Mouse (Mus musculus) retina, postnatal 1 day (tissue): ENCODE measurements around the gene Pi4k2b.
A peak's percentile ranks its signal among the peaks of the same experiment; 100 is the strongest.

Experiments used
- DNase-seq: peaks from one replicate; pipeline ENCODE4 v3.0.0-alpha.2; 2012

Gene Pi4k2b

GRCm38 (mm10) chr5:52782523-52783250, 41.3 kb downstream of the Pi4k2b start:
- peak; percentile 94 for DNase-seq

- no peak for DNase-seq
Observed at GRCm38 (mm10) chr5:52783251-52783620, 41.9 kb downstream of the Pi4k2b start.

DNA sequence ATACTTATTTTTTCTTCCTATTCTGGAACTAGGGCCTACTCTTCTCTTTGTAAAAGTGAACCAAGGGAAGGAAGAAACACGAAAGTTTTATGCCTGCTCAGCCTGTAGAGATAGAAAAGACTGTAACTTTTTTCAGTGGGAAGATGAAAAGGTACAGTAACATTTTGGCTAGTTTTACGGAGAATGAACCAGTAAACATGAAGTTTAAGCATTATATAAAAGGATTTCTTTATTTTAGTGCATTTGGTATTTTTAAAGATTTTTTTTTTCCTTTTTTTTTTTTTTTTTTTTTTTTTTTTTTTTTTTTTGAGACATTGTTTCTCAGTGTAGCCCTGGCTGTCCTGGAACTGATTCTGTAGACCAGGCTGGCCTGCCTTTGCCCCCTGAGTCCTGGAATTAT, 42.6 kb downstream of the Pi4k2b start:
- DNase-seq = no peak

DNA sequence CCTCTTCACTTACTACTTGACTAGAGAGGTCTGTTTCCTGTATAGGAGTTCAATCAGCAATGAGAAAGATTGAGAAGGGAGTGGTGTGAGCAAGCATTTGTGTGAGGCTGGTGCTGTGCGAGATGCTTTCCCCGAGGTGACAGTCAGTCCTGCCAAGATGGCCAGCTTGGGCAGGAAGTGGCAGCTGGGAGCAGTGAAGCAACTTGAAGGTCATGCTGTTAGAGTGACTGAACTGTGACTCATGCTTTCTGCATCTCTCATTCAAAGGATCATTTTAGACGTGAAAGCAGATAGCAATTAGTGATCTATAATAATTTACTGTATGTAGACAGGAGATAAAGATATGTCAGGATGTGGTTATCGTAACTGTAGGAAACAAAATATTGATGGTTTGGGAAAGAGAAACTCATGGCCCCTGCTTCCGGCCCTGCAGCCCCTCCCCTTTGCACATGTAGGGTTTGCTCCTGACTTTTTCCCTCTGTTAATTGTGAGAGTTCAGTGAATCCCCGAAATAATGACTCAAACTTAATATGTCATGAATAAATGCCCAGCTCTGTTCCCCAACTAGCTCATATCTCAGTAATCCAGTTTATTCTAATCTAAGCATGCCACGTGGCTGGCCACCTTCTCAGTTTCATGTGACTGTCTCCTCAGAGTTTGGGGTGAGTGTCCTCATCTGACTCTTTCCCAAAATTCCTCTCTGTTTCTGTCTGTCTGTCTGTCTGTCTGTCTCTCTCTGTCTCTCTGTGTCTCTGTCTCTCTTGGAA, 45.4 kb downstream of the Pi4k2b start:
- DNase-seq = no peak

- DNase-seq = no peak
Observed at GRCm38 (mm10) chr5:52793230-52793629, 51.9 kb downstream of the Pi4k2b start.

GRCm38 (mm10) chr5:52794109-52794508, 52.7 kb downstream of the Pi4k2b start:
- DNase-seq = no peak

- no peak for DNase-seq
Observed at GRCm38 (mm10) chr5:52799274-52799985, 58.1 kb downstream of the Pi4k2b start.

DNA sequence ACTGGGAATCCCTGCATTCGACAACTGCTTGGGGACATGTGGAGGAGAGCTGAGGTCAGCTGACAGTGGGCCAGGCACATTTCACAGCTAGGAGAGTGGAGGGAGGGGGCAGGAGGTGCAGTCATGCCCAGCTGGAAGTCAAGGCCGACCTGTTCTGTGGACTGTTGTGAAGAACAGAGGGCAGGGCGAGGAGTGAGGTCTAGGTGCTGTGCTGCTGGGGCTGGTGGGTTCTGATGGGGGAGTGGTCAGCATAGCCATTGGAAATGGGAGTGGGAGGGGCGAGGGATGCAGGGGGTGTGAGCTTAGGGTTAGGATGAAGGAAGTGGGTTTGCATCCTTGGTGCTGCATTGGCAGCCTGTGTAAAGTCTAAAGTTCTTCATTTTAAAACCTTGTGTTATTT, 64.4 kb downstream of the Pi4k2b start:
- no peak for DNase-seq

GRCm38 (mm10) chr5:52806349-52806748, 65.0 kb downstream of the Pi4k2b start:
- DNase-seq = no peak

DNA sequence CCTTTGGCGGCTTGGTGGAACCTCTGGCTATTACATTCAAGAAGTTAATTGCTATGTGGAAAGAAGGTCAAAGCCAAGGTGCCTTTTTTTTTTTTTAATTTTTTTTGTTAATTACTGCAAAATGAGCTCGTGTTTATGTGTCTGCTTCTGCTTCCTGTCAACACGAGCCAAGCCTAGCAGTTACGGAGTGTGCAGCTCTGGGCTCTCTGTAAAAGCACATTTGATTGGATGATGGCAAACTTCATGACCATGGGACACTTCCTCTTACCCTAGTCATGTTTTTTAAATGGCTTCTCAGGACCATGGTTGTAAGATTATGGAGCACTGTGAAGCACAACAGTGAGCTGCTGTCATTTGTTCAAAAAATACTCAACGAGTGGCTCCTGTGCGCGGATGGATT, 65.7 kb downstream of the Pi4k2b start:
- no peak for DNase-seq

DNA sequence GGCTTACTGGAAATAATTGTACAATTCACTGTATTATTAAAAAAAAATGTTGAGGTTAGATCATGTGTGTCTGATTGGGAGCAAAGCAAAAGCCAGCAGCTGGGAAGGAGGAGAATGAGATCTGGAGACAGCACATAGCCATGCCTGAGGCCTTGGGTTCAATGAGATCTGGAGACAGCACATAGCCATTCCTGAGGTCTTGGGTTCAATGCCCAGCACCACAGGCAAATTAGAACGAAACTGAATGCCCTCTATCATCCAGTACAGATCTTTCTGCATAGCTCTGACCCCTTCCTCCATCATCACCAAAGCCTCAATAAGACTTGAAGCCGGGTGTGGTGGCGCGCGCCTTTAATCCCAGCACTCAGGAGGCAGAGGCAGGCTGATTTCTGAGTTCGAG, 69.1 kb downstream of the Pi4k2b start:
- DNase-seq = no peak

- no peak for DNase-seq
Observed at GRCm38 (mm10) chr5:52811056-52811455, 69.7 kb downstream of the Pi4k2b start.

- DNase-seq = no peak
Observed at GRCm38 (mm10) chr5:52812456-52812855, 71.1 kb downstream of the Pi4k2b start.

DNA sequence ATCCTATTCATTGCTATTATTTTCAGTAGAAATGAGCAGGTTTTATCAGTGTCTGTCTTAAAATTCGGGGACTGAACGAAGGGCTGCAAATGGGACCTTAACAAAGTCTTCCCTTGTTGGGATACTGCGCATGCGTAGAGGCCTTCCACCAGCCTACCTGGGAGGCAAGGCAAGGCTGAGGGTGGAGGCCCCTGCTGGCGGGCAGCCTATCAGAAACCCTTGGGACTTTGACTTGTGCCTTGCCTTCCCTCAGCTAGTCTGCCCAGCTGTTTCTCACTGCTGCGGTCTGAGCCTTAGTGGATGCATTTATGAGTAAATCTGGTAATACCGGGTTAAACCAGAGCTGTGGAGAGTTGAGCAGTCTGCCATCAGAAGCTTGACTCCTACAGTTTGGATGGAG, 71.9 kb downstream of the Pi4k2b start:
- no peak for DNase-seq

GRCm38 (mm10) chr5:52818676-52819075, 77.3 kb downstream of the Pi4k2b start:
- no peak for DNase-seq
